Mouse (Mus musculus) kidney, postnatal 10 days (tissue): ENCODE data around the gene Lingo2.

ENCODE experiments used
- DNase-seq: peaks from one replicate; pipeline ENCODE4 v3.0.0; 2021; ENCODE audit warnings: mixed read lengths

Lingo2 gene

DNA sequence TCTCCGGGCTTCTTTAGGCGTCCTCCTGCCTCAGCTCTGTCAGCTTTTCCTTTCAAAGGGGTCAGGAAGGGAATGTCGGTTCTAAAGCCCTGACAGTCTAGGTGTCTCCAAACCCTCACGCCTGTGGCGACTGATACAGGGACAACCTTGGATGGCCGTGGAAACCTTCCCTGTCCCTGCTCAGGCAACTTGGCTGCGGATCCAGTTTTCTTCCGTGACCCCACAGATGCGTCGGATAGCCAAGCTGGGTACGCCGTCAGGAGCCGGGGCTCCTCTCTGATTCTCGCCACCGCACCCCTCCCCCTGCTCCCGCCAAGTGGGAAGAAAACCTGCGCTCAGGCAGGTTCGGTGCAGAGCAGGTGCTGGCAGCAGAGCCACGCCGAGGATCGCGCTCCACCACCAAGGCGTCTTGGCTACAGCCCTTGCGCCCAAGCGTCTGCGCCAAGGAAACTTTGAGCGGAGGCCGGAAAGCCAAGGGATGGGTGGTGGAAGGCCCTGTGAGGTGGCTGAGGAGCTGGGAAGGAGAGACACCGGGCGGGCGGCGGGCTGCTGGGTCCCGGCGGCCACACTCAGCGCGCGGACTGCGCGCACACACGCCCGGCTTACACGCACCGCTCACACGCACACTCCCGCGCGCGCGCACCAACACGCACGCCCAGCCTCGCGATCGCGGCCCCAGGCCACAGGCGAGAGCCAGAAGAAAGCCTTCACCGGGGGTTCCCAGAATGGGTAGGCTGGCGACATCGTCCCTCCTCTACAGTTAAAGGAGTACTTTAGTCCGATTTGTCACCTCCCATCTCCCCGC lies at the start of gene Lingo2:
Gene Lingo2, minus strand, starts transcription at position 598 of the 805 bp plus-strand sequence.
- no peak for DNase-seq

DNA sequence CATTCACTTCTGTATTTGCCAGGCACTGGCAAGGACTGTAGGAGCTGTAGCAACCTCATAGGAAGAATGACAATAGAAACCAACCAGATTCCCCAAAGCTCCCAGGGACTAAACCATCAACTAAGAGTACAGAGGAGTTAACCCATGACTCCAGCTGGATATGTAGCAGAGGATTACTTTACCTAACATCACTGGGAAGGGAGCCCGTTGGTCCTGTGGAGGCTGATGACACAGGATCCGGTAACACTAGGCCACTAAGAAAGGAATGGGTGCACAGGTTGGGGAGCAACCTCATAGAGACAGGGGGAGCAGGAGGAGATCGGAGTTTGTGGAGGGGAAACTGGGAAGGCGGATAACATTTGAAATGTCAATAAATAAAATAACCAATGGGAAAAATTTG lies 21.8 kb upstream of the Lingo2 start:
- no peak for DNase-seq

DNA sequence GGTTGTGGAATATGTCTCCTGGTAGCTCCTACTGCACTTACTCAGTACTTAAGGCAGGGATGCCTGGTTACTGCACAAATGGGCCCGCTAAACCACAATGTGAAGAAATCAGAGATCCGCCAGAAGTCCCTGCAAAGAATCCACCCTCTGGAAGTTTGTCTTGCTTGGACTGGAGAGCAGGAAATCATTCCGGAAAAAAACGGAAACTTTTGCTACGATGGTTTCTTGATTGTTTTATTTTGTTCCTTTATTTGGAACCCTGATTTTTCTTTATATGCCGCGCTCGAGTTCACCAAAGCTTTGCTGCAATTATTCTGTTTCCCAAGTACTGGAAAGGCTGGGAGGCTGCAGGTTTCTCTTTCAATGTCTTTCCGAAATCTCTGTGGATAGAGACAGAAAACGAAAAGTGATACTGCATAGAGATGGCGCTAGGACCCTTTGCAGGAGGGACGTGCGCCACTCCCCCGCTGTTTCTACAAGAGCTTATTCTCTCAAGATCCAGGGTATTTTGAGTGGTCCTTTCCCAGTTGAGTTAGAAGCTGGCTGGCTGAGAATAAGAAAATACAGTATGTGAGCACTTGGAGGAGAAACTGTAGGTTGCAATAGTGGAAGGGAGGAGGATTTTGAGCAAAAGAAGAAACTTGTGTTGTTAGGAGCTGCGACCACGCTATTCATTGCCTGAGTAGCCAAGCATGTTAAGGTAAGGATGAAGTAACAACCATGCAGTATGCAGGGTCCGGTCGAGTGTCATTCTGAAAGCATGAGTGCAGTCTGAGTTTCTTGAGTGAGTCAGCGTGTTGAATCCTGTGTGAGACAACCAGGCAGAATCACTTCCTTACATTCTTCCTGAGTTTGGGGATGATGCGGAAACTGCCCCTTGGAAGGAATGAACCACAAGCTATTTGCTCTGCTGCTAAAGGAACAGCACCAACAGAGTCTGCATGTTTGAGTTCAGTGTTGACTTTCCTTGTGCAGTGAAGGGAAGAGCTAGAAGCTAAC lies 1.2 kb upstream of the Lingo2 start:
- DNase-seq = no peak

DNA sequence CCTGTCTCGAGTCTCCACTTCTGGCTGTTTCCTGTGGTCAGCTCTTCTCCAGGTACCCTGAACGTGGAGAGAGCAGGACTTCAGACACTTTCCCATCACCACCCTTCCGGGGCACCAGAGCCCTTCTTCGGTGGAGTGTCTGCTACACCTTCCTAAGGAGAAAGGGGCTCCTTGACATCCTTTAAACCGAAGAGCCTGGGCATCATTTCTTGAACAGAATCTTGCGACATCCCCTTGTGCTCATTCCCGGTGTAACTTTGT lies 338 bp upstream of the Lingo2 start:
- no peak for DNase-seq

DNA sequence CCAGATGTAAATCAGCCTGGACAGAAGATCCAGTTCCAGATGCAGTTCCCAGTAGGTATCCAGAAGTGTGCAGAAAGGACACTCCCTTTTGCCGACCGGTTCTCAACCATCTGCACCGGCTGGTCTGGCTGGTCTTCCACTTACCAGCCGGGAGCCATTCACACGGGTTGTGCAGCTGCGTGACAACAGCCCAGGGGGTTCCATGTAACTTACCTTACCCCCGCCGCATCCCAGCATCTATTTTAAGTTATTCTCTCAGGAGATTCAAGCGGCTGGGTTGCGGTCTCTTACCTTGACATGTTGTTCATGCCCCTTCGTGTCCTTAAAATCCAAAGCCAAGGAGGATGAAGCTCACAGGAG lies 777 bp downstream of the Lingo2 start:
- DNase-seq = no peak

DNA sequence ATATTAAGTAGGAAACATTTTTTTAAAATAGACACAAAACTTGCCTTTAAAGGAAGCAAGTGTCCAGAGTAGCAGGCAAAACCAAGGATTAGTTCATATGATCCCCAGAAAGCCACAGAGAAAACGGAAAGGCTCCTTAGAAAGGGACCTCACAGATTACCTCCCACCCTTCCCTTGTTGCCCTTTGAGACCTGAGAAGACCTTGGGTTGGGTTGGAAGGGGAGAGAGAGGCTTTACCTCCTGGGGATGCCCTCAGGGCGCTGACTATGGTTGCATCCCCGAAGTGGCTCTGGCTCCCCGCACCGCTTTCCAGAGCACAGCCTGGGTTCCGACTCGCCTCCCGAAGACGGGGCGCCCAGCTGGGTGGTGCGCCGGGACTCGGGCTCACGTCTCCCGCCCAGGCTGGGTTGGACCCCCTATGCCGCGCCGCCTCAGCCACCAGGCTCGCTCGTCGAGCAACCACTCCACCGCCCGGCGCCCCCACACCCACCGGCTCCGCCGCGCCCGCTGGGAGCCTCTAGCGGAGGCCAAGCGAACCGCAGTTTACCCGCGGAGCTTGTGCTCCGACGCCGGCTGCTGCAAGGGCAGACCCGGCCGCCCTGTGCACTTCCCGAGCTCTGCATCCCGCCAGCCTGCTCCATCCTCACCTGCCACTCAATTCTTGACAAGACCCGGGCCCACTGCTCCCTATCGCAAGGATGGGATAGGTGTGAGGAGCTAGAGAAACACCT lies 1.4 kb downstream of the Lingo2 start:
- DNase-seq = peak; percentile 59

DNA sequence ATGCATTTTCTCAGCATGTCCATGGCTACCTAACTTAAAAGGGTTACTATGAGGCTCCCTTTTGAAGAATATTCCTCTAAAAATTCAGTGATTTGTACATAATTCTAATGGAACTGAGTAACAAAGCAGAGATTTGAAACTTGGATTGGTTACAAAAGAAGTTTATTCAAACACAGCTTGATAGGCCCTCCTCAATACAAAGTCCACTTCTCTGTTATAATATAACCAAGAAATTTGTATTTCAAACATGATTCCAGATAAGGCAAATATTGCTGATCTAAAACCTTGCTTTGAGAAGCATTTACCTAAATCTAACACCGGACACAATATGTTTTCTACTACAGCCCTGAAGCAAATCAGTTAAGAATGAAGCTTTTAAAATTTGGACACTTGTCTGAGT lies 60.7 kb downstream of the Lingo2 start:
- DNase-seq = no peak

DNA sequence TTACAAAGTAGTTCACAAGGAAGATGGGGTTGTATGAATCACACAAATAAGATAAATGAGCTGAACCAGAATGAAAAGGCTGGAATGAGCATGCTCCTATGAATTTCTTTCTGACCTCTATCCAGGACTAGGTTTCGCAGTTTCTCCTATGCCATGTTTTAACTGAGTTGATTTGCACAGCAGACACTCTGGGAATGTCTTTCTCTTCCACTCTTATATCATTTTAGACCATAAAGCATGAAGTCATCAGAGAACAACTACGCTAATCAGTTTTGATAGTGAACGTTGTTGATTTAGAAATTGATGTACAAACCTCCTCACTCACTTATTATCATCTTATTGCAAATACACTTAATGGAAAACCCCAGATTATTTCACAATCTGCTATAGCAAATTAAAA lies 61.2 kb downstream of the Lingo2 start:
- no peak for DNase-seq

DNA sequence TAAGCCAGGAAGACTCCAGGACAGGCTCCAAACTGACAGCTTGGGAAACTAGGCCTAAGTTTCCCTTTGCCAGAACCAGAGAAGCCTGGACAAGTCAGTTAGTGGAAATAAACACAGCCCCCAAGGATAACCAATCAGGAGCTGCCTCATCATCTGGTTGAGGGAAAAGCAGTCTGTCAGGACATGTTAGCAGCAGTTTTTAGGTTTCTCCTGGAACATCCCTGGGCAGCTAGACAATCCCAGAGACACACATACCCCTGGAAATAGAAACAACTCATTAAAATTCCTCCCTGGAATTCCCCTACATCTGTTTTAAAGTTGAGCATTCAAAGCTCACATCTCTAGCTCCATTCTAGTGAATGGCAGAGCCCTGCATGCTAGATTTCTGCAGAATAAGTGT lies 76.8 kb downstream of the Lingo2 start:
- DNase-seq = no peak

DNA sequence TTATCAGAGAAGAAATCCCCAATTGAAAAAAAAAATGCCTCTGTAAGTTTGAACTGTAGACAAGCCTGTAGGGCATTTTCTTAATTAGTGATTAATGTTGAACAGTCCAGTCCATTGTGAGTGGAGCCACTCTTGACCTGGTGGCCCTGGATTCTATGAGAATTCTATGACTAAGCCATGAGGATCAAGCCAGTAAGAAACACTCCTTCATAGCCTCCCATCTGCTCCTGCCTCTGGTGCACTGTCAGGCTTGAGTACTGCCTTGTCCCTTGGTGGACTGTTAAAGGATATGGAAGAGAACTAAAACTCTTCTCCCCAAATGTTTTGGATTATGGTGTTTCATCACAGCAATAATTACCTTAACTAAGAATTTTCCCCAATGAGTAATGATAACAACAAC lies 126.6 kb downstream of the Lingo2 start:
- DNase-seq = no peak

DNA sequence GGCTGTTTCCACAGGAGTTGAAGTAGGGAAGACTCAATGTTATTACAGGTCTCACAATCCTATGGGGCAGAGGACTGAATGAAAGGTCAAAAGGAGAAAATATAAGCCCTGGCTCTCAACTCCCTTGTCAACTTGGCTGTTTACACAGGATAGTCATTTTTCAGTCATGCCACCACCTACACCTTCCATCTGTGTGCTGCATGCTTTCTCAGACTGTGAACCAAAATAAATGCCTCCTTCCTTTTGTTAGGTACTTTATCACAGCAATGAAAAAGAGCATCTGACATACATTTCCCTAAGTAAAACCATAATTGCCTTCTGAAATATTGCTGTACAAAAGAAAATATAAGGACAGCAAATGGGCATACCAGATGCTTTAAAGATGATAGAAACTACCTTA lies 129.6 kb downstream of the Lingo2 start:
- no peak for DNase-seq

DNA sequence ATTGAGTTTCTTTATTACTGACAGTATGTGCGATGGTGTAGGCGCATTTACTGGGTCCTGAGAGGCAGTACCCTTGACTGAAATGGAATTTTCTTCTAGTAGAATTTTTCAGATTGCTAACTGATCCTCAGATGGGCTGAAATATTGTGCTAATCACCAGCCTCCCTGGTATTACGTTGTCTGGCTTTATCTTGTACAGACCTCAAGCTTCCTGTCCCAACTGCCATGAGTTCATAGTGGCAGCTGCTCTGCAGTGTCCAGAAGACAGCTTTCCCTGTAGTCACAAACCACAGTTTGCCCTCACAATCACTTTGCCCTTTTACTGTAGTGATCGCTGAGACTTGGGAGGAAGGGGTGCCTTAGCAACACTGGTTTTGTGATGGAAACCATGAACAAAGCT lies 176.5 kb downstream of the Lingo2 start:
- no peak for DNase-seq

DNA sequence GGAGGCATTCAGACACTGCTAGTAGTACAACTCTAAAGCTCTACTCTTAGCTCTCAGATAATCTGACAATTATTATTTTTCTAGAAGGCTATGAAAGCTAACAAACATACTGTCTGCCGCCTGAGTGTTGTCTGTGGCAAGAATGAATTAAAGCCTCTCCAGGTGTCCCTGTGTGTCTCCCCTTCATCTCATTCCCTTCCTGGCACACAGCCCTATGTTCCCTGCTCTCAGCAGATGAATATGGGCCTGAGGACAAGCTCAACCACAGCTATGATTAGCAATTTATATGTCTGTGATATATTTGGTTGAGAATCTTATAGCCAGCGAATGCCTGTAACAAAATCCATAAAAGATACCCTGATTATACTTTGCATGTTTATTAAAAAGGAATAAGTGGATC lies 220.9 kb downstream of the Lingo2 start:
- no peak for DNase-seq

DNA sequence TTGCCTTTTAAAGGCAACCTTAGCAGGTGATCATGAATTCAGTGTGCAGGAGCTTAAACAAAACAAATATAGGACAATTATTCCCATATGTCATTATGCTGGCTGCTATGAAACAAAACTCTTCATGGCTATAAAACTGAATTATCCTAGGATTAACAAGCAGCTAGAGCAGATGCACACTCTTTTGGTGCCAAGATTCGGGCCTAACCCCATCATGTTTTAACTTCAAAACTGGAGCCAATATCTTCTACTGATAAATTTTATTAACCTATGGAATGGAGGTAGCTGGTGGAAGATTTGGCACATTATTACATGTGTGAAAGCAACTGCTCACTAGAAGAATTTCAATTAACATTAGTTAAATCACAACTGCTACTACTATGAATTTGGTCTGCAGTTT lies 235.1 kb downstream of the Lingo2 start:
- DNase-seq = no peak

DNA sequence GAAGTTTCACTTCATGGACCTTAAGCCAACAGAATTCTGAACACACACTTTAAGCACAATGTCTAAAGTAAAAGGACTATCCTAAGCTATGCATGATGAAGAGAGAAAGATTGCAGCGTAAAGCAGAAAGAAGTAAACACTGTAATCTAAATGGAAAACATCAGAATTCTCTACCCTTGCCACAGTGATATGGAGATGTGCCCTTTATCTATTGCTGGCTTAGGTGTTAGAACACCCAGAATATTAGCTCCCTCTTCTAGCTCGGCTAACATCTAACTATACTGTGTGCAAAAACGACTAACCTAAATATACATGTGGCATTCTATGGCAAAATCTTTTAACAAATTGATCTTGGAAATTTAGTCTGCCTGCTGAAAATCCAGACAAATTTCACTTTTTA lies 252.7 kb downstream of the Lingo2 start:
- DNase-seq = no peak

DNA sequence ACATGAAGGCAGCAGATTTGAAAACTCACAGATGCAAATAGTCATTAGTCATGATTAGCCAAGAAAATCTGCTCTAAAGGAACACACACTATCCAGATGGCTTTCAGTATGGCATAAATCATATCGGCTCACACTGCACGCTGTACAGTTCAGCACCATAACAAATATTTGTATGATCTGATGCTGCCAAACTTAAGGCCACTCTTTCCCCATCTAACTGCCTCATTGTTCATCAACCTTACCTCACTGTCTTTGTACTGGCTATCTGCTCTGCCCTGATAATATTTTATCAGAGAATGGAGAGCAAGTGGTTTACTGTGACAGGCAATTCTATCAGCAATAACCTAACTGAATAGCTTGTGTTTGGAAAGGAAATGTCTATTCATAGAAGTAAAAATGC lies 254.7 kb downstream of the Lingo2 start:
- no peak for DNase-seq

DNA sequence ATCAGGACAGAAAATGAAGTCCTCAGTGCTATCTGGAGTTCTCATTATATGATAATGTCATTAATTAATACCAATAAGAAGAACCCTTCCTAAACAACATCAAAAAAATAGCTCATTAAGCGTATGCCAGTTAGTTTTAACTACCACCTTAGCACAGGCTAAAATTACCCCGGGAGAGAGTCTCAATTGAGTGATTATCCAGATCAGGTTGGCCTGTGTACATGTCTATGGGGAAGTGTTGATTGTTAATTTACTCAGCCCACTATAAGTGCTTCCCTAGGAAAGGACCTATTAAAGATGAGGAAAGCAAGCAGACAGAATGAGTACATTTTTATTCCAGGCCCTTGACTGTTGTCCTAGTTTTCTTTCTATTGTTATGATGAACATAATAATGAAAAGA lies 291.6 kb downstream of the Lingo2 start:
- no peak for DNase-seq

DNA sequence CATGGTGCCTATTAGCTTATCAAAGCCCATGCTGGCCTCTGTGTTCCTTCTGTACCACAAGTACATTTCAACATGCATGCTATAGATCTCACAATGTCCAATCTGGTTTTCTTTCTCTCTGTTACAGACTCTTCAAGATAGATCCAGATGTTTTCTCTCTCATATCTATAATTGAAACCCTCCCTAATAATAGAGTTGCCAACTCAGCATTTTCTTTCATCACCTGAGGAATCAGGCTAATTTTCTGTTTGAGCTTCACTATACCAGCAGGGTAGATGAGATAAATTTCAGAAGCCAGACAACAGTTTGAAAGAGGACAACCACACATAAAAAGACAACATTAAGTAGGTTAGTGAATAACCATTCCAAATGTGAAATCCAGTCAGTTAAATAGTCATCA lies 303.8 kb downstream of the Lingo2 start:
- DNase-seq = no peak

DNA sequence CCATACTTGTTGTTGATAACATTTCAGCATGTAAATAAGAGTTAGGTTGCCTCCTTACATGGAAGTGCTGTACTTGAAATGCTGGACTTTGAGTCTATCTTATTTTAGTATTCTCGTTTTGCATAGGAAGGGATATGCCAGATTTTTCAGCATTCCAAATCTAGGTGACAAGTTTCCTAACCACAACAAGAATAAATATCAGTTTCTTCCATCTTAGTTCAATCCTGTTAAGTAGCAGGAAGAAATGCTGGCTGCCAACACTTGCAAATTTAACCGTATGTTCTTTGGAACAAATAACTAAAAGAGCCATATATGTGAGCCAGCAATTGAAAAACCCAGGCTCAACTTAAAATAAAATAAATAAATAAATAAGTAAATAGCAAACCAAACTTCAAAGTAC lies 315.9 kb downstream of the Lingo2 start:
- no peak for DNase-seq

DNA sequence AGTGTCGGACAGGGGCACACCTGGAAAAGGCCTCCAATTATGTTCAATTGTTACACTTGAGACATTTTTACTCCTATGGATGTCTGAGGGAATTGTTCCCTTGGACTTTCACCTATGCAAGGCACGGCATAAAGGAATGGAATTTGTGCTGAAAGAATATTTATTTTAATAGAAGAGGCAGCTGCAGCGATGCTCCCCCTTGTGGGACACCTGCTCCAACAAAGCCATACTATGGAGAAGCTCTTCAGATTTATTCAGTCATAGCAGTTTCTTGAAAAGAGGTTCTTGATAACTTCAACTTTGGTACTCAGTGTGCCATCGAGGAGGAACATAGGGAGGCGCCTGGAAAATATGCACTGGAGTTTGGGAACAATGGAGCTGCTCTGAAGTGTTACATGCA lies 374.7 kb downstream of the Lingo2 start:
- DNase-seq = no peak

DNA sequence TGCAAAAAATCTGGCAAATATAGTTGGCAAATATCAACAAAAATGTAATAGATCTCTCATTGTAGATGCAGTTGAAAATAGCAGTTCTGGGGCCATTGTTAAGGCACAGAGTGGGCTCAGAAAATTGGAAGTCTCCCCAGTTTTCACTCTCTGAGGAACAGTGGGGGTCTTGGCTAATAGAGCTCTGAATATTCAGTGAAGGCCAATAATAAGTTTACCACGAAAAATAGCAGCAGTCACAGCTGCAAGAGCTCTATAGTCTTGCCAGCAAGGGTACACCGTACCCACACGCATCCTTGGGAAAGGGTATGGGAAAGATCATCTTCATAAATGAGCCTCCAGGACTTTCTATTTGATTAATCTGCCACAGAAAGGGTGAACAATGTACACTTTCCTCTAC lies 375.3 kb downstream of the Lingo2 start:
- no peak for DNase-seq

DNA sequence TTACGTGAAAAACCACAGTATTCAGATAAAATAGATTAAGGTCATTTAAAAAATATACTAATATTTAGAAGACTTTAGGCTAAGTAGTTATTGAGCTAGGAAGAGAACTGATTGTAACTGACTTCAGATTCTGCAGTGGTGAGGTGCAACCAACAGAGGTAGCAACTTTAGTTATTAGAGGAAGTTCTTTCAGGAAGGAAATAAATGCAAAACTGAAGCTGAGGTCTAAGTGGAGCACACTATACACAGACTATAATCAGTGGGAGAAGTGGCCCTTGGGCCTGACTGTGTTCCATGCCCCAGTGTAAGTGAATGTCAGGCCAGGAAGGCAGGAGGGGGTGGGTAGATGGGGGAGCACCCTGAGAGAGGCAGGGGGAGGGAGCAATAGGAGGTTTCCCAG lies 385.0 kb downstream of the Lingo2 start:
- DNase-seq = no peak

DNA sequence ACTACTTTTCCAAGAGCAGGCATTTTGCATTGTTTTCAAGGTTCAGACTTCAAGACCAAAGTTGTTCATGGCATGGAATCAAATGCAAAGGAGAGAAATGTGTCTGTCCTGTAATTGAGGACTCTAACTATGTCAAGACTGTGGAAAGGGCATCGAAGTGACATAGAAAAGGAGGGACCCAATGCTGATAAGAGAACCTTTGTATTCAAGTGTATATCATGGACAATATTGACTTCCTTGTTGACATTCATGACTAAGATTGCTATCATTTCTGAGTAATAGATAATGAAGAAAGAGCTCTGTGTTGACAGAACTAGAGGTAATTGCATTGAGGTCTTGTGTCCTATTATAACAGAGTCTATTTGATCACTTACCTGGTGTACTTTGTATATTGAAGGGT lies 390.6 kb downstream of the Lingo2 start:
- no peak for DNase-seq
